Mouse (Mus musculus) megakaryocyte, embryonic 14.5 days (primary cell): Measurements from ENCODE around the gene Ccsap.

Experiments used
- FLI1 ChIP-seq: IDR thresholded peaks from 2 replicates; pipeline ENCODE4 v1.6.1; 2012; ENCODE audit warnings: low read length, inconsistent platforms, mixed read lengths
- GATA1 ChIP-seq: IDR thresholded peaks from 3 replicates; pipeline ENCODE4 v1.6.1; 2012; ENCODE audit warnings: mixed read lengths, low read length, inconsistent platforms, borderline replicate concordance

GRCm38 (mm10) chr8:123907604-123908003, 47.6 kb upstream of the Ccsap start:
- TF ChIP-seq GATA1 (no peak), FLI1 (no peak)
